Mouse (Mus musculus): ENCODE results near the gene Col3a1. TPM values are rescaled to one million over a fixed set of nuclear protein-coding genes. Genes with fewer than 3 reads are reported as not detected.

Col3a1 gene
- 276 and 333 TPM in 2 replicates for polyA plus RNA-seq (2015; fragmentation: Nextera tagmentation; extraction: Ambion mirVana)

DNA sequence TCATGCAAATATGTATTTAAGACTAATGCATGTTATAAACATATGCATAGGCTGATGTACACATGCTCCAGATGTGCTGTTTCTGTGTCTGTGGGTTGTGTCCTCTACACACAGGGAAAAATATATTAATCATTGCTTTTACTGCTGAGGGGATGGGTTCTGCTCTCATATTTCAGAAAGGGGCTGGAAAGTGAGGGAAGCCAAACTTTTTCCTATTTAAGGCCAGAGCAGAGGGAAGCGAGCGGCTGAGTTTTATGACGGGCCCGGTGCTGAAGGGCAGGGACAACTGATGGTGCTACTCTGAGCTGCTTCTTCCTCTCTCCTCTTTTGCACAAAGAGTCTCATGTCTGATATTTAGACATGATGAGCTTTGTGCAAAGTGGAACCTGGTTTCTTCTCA lies at the start of gene Col3a1:
Gene Col3a1, plus strand, starts transcription at position 151 of the 400 bp plus-strand sequence.
- H3K4me3 ChIP-seq = no peak within 1 kb of the TSS
- no peak for ATAC-seq (ENCODE audit: low FRiP score)
- H3K9ac ChIP-seq = no peak within 1 kb of the TSS
- H3K27me3 ChIP-seq = no peaks in the 10 kb centered on the region
- no peaks in the 10 kb centered on the region for H3K36me3 ChIP-seq
- H3K27ac ChIP-seq = 0 out of 2 replicates have a peak within 1 kb of the TSS, but pooled peaks have one; percentile 4
- H3K4me1 ChIP-seq (replicated peaks) = no peaks in the 10 kb centered on the region
- 94% methylated on average over 4 of the region's 4 CpGs for WGBS
- no peaks in the 10 kb centered on the region for H3K9me3 ChIP-seq
- H3K4me2 ChIP-seq = no peak within 1 kb of the TSS

DNA sequence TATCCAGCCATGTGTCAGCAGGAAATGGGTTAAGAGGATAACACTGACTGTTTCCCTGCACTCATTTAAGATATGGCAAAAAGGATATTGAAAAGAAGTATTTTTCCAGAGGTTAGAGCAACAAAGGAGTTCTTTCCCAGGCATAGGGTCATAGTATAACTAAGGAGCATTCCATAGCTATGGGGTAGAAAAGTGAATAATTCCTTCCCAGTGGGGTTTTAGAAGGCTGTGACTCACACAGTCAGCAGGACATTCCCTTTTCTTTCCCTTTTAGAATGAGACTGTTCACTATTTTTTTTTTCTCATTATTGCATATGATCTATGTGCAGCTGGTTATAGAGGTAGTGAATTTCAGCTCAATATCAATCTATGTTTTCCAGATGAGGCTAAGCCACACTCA lies 41.9 kb upstream of the Col3a1 start:
- Histone ChIP-seq H3K4me3 (no peak overlapping the region), H3K27me3 (no peaks in the 10 kb centered on the region), H3K9ac (no peak overlapping the region), H3K27ac (no peak overlapping the region), H3K9me3 (no peaks in the 10 kb centered on the region), H3K4me2 (no peak overlapping the region), H3K4me1 (replicated peaks) (no peaks in the 10 kb centered on the region), H3K36me3 (no peaks in the 10 kb centered on the region)
- no peak for ATAC-seq (ENCODE audit: low FRiP score)

DNA sequence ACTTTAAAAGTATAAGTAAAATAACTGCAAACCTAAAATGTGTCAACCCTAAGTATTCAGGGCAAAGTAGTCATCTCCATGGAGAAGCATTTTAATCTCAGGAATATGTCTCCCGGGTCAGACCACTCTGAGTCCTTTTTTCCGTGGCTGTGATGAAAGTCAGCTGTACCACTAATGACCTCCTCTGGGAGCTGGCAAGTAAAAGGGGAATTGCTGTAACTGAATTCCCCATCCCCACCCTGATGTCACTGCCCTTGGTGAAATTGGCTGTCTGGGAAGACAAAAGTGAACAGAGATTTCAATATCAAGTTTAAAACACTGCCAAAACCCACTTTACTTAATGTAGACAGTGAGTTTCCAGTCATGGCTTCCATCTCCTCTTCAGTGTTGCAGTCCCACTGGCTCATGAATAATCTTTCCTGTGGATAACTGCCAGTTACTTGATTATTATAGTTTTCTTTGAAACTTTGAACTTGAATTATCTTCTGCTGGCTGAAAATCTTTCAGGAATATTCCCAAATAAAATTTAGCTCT lies 35.3 kb upstream of the Col3a1 start:
- no peaks in the 10 kb centered on the region for H3K9me3 ChIP-seq
- WGBS = 52% methylated on average over 2 of the region's 2 CpGs
- H3K27ac ChIP-seq = no peak overlapping the region
- no peak overlapping the region for H3K4me3 ChIP-seq
- no peak overlapping the region for H3K4me2 ChIP-seq
- no peak overlapping the region for H3K9ac ChIP-seq
- no peaks in the 10 kb centered on the region for H3K27me3 ChIP-seq
- no peaks in the 10 kb centered on the region for H3K4me1 ChIP-seq (replicated peaks)
- no peaks in the 10 kb centered on the region for H3K36me3 ChIP-seq
- no peak for ATAC-seq (ENCODE audit: low FRiP score)

DNA sequence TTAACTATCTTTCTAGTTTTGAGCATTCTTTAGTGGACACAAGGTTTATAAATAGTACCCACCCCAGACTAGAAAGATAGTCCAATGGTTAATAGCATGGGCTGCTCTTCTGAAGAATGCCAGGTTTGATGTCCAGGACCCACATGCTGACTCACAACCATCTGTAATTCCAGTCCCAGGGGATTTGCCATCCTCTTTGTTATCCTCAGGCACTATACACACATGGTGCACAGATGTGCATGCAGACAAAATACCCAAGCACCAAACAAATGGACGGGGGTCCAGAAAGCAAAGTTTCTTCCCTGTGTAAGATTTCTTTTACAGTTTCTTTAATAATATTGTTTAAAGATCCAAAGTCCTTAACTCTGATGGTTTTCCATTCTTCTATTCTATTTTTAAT lies 23.4 kb upstream of the Col3a1 start:
- Histone ChIP-seq H3K4me1 (replicated peaks) (no peaks in the 10 kb centered on the region), H3K9ac (no peak overlapping the region), H3K27me3 (no peaks in the 10 kb centered on the region), H3K9me3 (no peaks in the 10 kb centered on the region), H3K4me3 (no peak overlapping the region), H3K27ac (no peak overlapping the region), H3K4me2 (no peak overlapping the region), H3K36me3 (no peaks in the 10 kb centered on the region)
- WGBS = 63% methylated on average over 1 of the region's 1 CpGs
- no peak for ATAC-seq (ENCODE audit: low FRiP score)

DNA sequence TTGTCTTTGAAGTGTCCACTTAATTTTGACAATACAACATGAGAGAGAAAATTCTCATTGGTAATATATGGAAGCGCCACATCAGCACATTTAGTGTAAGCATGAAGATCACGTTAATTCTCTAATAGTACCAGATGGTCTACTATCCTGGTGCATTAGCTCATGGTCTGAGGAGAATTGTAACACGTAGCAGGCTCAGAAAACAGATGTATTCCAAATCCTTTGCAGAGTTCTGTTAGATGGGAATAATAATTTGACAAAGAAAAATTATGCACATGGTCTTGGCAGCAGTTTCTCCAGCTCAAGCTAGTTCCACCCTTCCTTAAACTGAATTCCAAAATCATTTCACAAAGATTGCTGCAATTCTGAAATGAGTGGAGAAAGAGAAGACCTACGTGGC lies 21.3 kb upstream of the Col3a1 start:
- H3K27ac ChIP-seq = no peak overlapping the region
- H3K4me2 ChIP-seq = no peak overlapping the region
- H3K4me3 ChIP-seq = no peak overlapping the region
- H3K36me3 ChIP-seq = no peaks in the 10 kb centered on the region
- WGBS = 71% methylated on average over 4 of the region's 4 CpGs
- H3K9me3 ChIP-seq = no peaks in the 10 kb centered on the region
- no peaks in the 10 kb centered on the region for H3K27me3 ChIP-seq
- no peaks in the 10 kb centered on the region for H3K4me1 ChIP-seq (replicated peaks)
- H3K9ac ChIP-seq = no peak overlapping the region
- no peak for ATAC-seq (ENCODE audit: low FRiP score)

DNA sequence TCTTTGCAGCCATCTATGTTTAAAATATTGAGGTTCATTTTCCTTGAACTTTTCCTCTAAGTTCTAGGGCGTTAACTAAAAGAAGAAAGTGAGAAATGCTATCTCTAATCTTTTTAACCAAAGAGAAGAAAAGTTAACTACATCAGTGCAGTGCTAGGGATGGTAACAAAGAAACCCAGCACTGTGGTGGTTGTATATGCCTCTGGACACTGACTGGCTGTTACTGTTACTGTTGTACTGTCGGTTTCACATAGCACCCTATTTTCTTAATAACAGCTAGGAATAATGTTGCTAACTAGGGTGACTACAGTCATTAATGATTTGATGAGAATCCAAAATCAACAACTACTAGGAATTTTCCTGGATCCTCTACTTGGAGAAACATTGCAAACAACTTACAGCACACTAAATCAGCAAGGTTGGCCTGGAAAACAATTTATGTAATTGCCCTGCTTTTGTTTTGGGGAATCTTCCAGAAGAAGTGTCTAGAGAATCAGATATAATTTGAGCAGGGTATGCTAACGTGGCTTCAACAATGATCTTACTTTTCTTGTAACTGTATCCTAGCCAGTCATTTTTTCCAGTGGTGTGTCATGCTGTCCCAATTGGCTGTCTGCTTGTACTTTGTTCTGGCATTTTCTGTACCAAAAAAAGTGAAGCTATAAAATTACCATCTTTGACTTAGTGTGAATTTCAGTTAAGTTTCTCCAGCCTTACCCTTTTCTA lies 11.8 kb upstream of the Col3a1 start:
- Histone ChIP-seq H3K36me3 (no peaks in the 10 kb centered on the region), H3K4me3 (no peak overlapping the region), H3K9ac (no peak overlapping the region), H3K27ac (no peak overlapping the region), H3K4me1 (replicated peaks) (no peaks in the 10 kb centered on the region), H3K27me3 (no peaks in the 10 kb centered on the region), H3K4me2 (no peak overlapping the region), H3K9me3 (no peaks in the 10 kb centered on the region)
- 82% methylated on average over 3 of the region's 3 CpGs for WGBS
- no peak for ATAC-seq (ENCODE audit: low FRiP score)

DNA sequence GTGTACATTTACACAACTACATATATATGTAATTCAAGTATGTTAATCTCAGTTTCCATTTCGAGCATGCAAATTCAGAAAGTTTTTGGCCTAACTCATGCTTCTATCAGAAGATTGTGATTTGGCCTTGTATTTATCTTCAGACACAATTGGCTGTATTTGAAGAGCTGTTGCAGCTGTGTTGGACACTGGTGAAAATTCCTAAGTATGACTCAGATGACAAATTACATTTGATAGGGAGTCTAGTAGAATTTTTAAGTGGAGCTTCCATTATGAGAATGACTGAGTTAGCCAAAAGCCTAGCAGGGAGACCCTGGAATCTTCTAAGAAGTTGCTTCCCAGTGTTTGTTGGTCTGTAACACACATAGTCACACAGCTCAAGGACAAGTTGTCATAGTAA lies 7.1 kb upstream of the Col3a1 start:
- Histone ChIP-seq H3K4me3 (no peak overlapping the region), H3K9me3 (no peaks in the 10 kb centered on the region), H3K4me1 (replicated peaks) (no peaks in the 10 kb centered on the region), H3K9ac (no peak overlapping the region), H3K36me3 (no peaks in the 10 kb centered on the region), H3K4me2 (no peak overlapping the region), H3K27ac (no peak overlapping the region), H3K27me3 (no peaks in the 10 kb centered on the region)
- no peak for ATAC-seq (ENCODE audit: low FRiP score)
- WGBS = 83% methylated on average over 1 of the region's 1 CpGs

DNA sequence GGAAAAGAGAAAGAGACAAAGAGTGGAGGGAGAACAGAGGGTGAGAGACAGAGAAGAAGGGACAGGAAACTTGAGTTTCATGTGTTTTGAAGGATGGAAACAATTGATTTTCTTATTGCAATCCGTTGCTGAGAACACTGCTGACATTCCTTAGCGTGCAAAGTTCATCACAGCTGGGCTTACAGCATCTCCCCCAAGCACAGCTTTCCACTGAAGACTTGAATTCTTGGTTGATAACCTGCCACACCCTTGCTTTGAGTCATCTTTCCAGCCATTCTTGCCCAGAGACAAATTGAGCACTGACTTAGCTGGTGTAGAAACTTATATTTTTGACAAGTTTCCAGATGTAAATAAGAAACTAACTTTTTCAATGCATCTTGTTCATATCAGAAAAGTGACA lies 2.3 kb upstream of the Col3a1 start:
- Histone ChIP-seq H3K27me3 (no peaks in the 10 kb centered on the region), H3K4me2 (no peak overlapping the region), H3K4me1 (replicated peaks) (no peaks in the 10 kb centered on the region), H3K9me3 (no peaks in the 10 kb centered on the region), H3K9ac (no peak overlapping the region), H3K36me3 (no peaks in the 10 kb centered on the region), H3K27ac (no peak overlapping the region), H3K4me3 (no peak overlapping the region)
- ATAC-seq (ENCODE audit: low FRiP score) = no peak
- WGBS = 81% methylated on average over 2 of the region's 2 CpGs

DNA sequence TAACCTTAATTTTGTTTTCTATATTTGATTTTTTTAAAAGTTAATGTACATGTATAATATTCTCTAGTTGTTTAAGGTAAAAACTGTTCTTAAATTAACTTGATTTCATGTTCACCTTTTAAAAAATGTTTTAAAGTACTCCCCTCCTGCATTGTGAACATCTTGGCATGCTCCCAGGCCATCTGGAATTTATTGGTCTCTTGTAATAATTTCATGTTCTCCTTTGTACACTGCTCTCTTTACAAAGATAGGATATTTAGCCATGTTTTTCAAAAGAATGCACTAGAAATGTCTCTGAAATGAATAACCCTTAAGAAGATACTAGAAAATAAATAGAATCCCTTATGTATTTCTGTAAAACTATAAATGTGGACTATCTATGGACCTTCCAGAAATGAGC lies 624 bp downstream of the Col3a1 start:
- Histone ChIP-seq H3K4me1 (replicated peaks) (no peaks in the 10 kb centered on the region), H3K4me2 (no peak overlapping the region), H3K27me3 (no peaks in the 10 kb centered on the region), H3K9me3 (no peaks in the 10 kb centered on the region), H3K4me3 (no peak overlapping the region), H3K27ac (no peak overlapping the region), H3K36me3 (no peaks in the 10 kb centered on the region), H3K9ac (no peak overlapping the region)
- ATAC-seq (ENCODE audit: low FRiP score) = no peak

DNA sequence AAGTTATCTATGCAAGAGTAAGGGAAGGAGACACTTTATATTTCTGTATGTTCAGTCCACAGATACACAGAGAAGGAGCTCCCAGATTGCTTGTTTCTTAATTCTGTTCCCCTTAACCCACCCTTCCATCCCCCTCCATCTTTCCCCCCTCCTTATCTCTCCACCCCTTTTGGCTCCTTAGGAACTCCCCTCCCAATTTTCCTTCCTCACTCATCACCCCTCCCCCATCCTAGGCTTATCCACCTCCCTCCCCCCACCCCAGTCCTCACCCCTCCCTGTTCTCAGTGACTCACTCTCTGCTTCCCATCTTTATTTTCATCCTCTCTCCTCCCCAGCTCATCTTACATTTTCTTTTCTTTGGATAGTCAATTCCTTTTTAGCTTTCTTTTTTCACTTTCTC lies 1.5 kb downstream of the Col3a1 start:
- Histone ChIP-seq H3K9ac (no peak overlapping the region), H3K27ac (no peak overlapping the region), H3K36me3 (no peaks in the 10 kb centered on the region), H3K4me1 (replicated peaks) (no peaks in the 10 kb centered on the region), H3K9me3 (no peaks in the 10 kb centered on the region), H3K4me3 (no peak overlapping the region), H3K27me3 (no peaks in the 10 kb centered on the region), H3K4me2 (no peak overlapping the region)
- no peak for ATAC-seq (ENCODE audit: low FRiP score)

DNA sequence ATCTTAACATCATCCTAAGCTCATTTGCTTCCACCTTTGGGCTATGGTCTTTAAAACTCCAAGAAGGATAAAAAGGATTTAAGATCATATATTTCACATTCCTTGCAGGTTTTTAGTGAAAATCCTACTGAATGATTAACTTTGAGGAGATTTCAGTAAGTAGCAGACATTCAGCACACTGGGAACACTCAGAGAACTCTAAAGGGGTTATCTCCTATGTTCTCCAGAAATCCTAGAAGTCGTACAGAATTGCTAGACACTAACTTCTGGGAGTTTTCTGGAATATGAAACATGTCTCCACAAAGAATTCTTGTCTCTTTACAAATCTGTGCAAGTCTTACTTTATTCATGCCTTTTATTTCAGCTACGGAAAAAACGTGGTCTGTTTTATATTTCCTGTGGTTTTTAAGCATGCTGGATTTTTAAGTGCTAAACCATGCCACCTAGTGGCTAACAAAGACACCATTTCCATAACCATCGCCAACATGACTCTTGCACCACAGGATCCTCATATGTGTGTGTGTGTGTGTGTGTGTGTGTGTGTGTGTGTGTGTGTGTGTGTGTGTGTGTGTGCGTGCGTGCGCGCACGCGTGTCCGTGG lies 2.5 kb downstream of the Col3a1 start:
- Histone ChIP-seq H3K4me1 (replicated peaks) (no peaks in the 10 kb centered on the region), H3K4me3 (no peak overlapping the region), H3K36me3 (no peaks in the 10 kb centered on the region), H3K9ac (no peak overlapping the region), H3K27me3 (no peaks in the 10 kb centered on the region), H3K4me2 (peak overlapping the region; percentile 44), H3K9me3 (no peaks in the 10 kb centered on the region), H3K27ac (no peak overlapping the region)
- WGBS = 11% methylated on average over 5 of the region's 11 CpGs
- peak; percentile 73; the same call in 1 of the 2 replicates for ATAC-seq (ENCODE audit: low FRiP score)

DNA sequence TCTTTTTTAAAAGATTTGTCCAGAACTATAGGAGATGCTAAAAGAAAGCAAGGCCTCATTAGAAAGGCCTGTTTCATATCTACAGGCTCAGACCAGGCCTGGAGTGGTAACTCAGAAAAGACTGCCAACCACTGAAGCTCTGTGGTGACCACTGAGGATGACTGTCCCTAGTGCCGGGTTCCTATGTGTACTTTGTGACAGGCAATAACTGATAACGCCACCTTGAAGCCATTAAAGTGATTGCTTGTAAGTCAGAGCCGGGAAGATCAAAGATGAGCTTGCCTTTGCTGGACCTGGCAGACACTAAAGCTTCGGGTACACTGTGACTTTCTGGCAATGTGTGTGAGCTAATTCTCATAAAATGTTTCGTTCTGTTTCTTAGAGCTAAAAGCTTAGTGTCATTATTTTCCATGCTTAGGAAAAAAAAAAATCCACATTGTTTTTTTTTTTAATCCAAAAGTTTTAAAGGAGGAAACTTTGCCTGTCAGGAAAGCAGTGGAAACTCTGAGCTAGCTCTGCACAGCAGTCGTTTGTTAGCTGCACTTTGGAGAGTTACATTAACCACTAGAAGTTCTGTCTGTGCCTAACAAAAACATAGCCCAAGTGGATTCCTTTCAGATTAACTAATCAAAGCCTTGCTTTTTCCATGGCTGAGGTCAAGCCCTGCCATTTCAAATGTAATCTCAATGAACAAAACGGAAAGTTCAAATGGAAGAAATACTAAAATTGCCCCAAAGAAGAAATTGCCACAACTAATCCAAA lies 4.6 kb downstream of the Col3a1 start:
- WGBS = 65% methylated on average over 7 of the region's 7 CpGs
- no peak overlapping the region for H3K4me3 ChIP-seq
- H3K9me3 ChIP-seq = no peaks in the 10 kb centered on the region
- H3K27me3 ChIP-seq = no peaks in the 10 kb centered on the region
- no peaks in the 10 kb centered on the region for H3K36me3 ChIP-seq
- H3K27ac ChIP-seq = no peak overlapping the region
- H3K4me1 ChIP-seq (replicated peaks) = no peaks in the 10 kb centered on the region
- no peak overlapping the region for H3K4me2 ChIP-seq
- no peak for ATAC-seq (ENCODE audit: low FRiP score)
- H3K9ac ChIP-seq = no peak overlapping the region
